Mouse (Mus musculus): ENCODE results near the gene Smim24. TPM values are rescaled to one million over a fixed set of nuclear protein-coding genes. Genes with fewer than 3 reads are reported as not detected.
A peak's percentile ranks its signal among the peaks of the same experiment; 100 is the strongest.

Smim24 gene
- total RNA-seq, 2 experiments from 2014 or later = 0.37 to 0.38 TPM

DNA sequence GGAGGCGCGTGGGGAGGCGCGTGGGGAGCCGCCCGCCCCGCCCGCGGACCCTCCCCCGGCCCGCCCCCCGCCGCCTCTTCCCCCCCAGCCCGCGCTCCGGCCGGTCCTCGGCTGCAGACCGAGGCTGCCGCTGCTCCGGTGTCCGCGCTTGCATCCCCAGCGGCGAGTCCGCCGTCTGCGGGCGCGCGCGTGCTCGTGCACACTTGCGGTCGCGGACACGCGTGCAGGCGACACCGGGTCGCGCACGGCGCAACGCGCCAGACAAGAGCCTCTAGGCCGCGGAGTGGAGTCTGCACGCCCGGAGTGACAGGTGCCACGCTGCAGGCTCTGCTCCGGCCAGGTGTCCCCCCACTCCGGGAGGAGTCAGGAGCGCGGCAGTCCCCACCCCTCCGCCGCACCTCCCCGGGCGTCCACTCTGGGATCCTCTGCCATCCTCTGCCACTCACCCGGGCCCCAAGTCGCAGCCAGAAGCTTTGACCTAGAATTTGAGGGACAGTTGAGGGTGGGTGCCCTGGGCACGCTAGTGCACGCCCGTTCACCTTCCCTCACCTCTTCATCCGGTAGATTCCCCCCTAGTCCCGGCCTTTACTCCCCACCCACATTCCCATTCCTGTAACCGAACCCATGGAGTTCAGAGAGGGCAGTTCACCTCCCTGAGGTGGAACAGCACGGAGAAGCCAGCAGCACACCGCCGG lies 38.1 kb downstream of the Smim24 start:
- peak in 1 of 2 experiments; percentile 63 for DNase-seq
- intact Hi-C loops (cut with DNase I) = no loop called here

DNA sequence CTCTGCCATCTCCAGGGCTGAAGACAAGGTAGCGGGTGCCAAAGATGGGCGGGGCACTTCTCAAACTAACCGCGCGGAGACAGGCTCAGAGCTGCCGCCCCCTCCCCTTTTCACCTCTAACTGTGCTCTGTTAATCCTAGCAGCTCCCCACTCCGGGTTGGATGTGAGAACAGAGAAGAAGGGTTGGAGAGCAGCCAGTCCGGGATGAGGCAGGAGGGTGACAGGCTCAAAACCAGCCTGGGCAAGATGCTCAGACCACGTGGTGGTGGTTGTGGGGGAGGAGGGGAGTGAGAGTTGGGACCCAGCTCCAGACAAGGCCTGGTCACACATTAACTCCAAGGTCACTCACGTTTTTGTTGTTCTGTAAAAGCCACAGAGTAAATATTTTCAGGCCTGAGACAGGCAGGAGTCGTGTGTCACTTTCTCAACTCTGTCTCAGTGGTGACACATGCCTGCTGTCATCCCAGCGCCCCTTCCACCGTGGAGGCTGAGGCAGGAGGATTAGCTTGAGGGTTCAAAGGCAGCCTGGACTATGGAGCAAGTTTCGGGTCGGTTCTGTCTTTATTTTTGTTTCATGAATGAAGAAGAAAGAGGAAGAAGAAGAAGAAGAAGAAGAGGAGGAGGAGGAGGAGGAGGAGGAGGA lies 38.8 kb downstream of the Smim24 start:
- DNase-seq = no peak
- intact Hi-C loops (cut with DNase I) = no loop called here

DNA sequence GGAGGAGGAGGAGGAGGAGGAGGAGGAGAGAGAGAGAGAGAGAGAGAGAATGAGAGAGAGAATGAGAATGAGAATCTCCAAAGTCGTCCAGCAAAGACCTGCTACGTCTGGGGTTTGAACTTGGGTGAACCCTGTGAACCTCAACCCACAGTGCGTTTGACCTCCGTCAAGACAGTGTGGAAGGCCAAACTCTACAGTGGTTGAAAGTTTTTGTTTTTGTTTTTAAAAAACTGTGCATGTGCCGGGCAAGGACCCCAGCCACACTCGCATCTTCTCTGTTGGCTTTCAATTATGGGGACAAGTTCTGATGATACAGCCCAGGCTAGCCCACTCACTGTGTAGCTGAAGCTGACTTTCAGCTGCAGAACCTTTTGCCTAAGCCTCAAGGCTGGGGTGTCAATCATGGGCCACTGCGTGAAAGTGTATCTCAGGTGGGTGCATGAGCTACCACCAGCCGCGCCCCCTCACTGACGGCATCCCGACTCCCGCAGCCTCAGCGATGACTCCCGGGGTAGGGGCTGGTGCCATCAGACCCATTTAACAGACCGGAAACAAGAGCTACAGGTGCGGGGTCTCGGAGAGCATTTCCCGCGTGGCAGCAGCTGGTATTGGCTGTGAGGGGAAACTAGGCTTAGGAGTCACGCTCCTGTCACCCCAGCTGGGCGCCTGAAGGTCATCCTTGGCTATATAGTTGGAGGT lies 39.5 kb downstream of the Smim24 start:
- DNase-seq = no peak
- intact Hi-C loops (cut with DNase I) = no loop called here

DNA sequence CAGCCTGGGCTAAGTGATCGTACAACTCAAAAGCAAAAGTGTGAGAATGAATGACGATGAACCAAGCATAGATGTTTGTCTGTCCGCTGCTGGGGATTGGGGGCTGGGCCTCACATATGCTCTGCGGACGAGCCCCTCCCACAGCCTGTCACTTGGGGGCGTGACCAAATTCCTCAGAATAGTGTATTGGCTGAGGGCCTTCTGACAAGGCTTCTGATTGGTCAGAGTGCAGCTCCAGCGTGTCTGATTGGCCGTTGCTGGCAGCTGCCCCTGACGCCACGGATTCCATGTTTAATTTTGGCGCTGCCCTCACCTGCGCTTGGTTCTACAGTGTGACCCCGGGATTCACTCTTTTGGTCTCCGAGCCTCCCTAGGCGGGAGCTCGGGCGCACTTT lies 40.0 kb downstream of the Smim24 start:
- intact Hi-C loops (cut with DNase I) = no loop called here
- peak; percentile 84 to 91 for DNase-seq

DNA sequence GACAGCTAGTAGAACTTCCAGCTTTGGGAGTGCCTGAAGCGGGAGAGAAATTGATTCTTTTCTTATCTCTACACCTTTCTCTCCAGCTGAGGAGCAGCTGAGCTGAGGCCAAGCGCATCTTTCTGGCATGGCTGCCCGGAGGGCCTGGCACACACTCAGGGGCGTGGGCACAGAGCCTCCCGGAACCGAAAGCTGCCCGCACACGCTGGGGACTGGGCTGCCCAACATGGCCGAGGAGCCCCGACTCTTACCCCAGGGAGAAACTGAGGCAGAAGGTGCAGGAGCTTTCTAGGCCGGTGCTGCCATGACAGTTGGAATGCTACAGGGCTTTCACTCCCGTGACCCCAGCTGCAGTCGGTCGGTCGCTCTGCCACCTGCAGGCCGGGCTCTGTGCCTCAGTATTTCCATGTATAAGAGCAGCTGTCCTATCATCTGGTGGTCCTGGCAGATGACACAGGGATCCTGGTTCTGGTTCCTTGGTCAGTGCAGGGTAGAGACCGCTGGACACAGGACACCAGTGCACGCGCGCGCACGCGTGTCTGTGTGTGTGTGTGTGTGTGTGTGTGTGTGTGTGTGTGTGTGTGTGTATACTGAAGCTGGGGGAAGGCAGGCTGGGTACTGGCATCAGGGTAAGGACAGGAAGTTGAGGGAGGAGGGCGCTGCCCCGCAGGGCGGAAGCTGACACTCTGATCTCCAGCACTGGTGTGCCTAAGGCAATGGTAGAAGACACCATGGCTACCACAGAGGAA lies 40.9 kb downstream of the Smim24 start:
- DNase-seq = peak in 1 of 2 experiments; percentile 66
- intact Hi-C loops (cut with DNase I) = loop anchor here (2.0 kb wide), 1 partner anchor 27 kb away; no protein-coding TSS in a partner anchor

DNA sequence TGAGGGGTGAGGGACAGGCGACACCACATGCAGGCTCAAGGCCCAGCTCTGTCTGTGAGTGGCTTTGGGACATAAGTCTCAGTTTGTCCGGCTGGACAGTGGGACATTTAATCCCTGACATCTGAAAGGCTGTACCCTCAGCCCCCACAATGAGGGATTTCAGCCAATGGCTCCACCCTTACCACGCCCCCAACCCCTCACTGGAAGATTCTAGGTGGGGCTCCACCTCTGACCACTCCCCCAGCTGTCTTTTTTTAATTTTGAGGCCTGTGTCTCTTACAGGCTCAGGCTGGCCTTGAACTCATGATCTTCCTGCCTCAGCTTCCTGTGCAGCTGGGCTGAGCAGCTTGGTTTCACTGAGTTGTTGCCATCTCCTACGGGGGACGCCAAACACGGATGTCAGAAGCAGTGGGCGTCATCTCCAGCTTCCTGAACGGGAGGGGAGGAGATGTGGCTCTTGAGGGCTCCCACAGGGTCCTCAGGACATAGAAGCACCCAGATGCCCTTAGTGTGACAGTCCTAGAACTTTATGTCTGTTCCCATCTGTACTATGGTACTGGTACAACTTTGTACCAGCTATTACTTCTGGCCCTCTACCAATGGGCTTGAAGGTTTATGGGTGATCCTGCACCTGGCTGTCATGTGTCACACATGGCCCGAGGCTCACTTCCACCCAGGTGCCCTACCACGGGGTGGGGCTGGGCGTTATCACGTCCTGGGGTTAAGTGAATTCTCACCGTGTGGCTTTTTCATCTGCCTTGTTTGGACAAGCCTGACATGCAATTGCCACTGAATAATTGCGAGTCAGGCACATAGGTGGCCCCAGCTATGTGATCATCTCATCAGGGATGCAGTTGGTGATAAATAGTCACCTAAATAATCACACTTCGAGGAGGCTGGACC lies 41.8 kb downstream of the Smim24 start:
- intact Hi-C loops (cut with DNase I) = loop anchor here (2.0 kb wide), 1 partner anchor 28 kb away; no protein-coding TSS in a partner anchor
- peak in 1 of 2 experiments; percentile 17 for DNase-seq

DNA sequence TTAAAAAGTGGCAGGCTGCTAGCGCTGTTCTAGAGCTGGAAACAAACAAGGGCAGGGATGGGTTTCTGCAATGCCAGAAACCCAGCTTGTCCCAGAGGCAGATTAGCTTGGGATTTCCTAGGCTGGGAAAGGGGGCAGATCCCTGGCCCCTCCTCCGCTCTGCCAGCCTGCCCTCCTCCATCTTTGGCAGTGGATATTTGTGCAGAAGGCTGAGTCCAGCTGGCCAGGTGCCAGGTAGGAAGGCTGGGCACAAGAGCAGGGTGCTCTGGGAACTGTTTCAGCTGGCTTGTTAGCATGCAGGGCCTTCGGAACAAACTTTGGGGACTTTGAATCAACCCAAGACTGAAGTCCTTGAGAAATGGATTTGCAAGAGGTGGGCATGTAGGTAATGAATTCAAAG lies 42.6 kb downstream of the Smim24 start:
- intact Hi-C loops (cut with DNase I) = loop anchor here (2.0 kb wide), 1 partner anchor 29 kb away; no protein-coding TSS in a partner anchor

DNA sequence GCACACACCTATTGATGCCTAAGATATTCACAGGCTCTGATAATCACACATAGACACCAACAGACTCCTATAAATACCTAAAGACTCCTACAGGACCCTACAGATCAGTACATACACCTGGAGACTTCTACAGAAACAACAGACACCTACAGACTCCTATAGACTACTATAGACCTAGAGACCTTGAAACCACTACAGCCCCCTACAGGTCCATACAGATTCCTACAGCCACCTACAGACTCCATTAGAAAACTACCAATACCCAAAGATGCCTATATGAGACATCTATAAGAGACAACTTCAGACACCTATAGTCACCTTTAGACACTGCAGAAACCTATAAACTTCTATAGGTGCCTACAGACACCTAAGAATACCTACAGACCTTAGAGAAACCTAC lies 48.2 kb downstream of the Smim24 start:
- intact Hi-C loops (cut with DNase I) = no loop called here
- no peak for DNase-seq

More for the DNA sequence above, 42.6 kb downstream of the Smim24 start:
- DNase-seq = peak; percentile 55 to 66

Small RNAs within 50 kb of the gene (microRNA-seq; reads per million reads assigned to microRNA genes)
- gene Mir1191b = 1.5 to 2.1 reads per million in 2 experiments
- 0 to 0.74 reads per million in 2 experiments for gene Mir6913

Other genes with a start within 250 kb of the Smim24 start
- 10 to 100 TPM; 14.0 to 16.3 TPM for gene Pias4, start 225.1 kb upstream of the Smim24 start, total RNA-seq (2021)
- 100 to 1,000 TPM; 880 to 957 TPM for gene Eef2, start 216.4 kb upstream of the Smim24 start, total RNA-seq (2021)
- gene Dapk3, start 210.0 kb upstream of the Smim24 start, total RNA-seq (2021) = 10 to 100 TPM; 21.1 to 23.9 TPM
- gene 4930442H23Rik, start 209.2 kb upstream of the Smim24 start, total RNA-seq (2021) = not detected
- gene Nmrk2, start 191.0 kb upstream of the Smim24 start, total RNA-seq (2021) = 10 to 100 TPM; 44.9 to 76.8 TPM
- gene Atcay, start 162.2 kb upstream of the Smim24 start, total RNA-seq (2021) = not detected
- 1 to 10 TPM; 1.9 TPM for gene Zfr2, start 159.9 kb upstream of the Smim24 start, total RNA-seq (2021)
- gene Matk, start 140.1 kb upstream of the Smim24 start, total RNA-seq (2021) = under 1 TPM in 1 of 2 experiments, not detected in 1; 0.22 TPM
- 10 to 100 TPM; 90.6 to 91.0 TPM for gene Mrpl54, start 126.1 kb upstream of the Smim24 start, total RNA-seq (2021)
- 100 to 1,000 TPM in 1 of 2 experiments, 10 to 100 TPM in 1; 98.5 to 102 TPM for gene Apba3, start 126.1 kb upstream of the Smim24 start, total RNA-seq (2021)
- gene Tjp3, start 101.5 kb upstream of the Smim24 start, total RNA-seq (2021) = not detected
- 10 to 100 TPM; 21.4 to 23.2 TPM for gene Pip5k1c, start 100.1 kb upstream of the Smim24 start, total RNA-seq (2021)
- 10 to 100 TPM in 1 of 2 experiments, 1 to 10 TPM in 1; 7.6 to 10.2 TPM for gene Cactin, start 71.9 kb upstream of the Smim24 start, total RNA-seq (2021)
- under 1 TPM; 0.87 to 0.99 TPM for gene Tbxa2r, start 64.3 kb upstream of the Smim24 start, total RNA-seq (2021)
- gene Gipc3, start 49.8 kb upstream of the Smim24 start, total RNA-seq (2021) = 1 to 10 TPM; 1.1 to 1.3 TPM
- 10 to 100 TPM; 19.7 to 20.9 TPM for gene Hmg20b, start 42.6 kb upstream of the Smim24 start, total RNA-seq (2021)
- 1 to 10 TPM; 2.2 to 2.6 TPM for gene Mfsd12, start 35.6 kb upstream of the Smim24 start, total RNA-seq (2021)
- under 1 TPM; 0.37 to 0.41 TPM for gene 4930404N11Rik, start 27.2 kb upstream of the Smim24 start, total RNA-seq (2021)
- gene Fzr1, start 14.5 kb upstream of the Smim24 start, total RNA-seq (2021) = 10 to 100 TPM; 14.2 to 15.9 TPM
- 10 to 100 TPM; 36.5 to 42.5 TPM for gene Dohh, start 8.6 kb upstream of the Smim24 start, total RNA-seq (2021)
- gene Gm48551, start 8.6 kb upstream of the Smim24 start, total RNA-seq (2021) = 1 to 10 TPM in 1 of 2 experiments, under 1 TPM in 1; 0.89 to 1.2 TPM
- gene Gm48552, start 4.0 kb upstream of the Smim24 start, total RNA-seq (2021) = under 1 TPM; 0.59 to 0.77 TPM
- 100 to 1,000 TPM; 219 to 237 TPM for gene Nfic, start 62.6 kb downstream of the Smim24 start, total RNA-seq (2021)
- gene Celf5, start 89.7 kb downstream of the Smim24 start, total RNA-seq (2021) = not detected
- gene Ncln, start 103.3 kb downstream of the Smim24 start, total RNA-seq (2021) = 10 to 100 TPM; 42.1 to 44.9 TPM
- 1 to 10 TPM in 1 of 2 experiments, under 1 TPM in 1; 0.46 to 1.5 TPM for gene S1pr4, start 107.1 kb downstream of the Smim24 start, total RNA-seq (2021)
- under 1 TPM in 1 of 2 experiments, not detected in 1; 0.20 TPM for gene Gna15, start 131.2 kb downstream of the Smim24 start, total RNA-seq (2021)
- gene Gna11, start 152.1 kb downstream of the Smim24 start, total RNA-seq (2021) = 10 to 100 TPM; 23.6 TPM
- 100 to 1,000 TPM; 847 to 848 TPM for gene Aes, start 166.4 kb downstream of the Smim24 start, total RNA-seq (2021)
- 1 to 10 TPM; 4.4 to 4.7 TPM for gene Tle2, start 181.5 kb downstream of the Smim24 start, total RNA-seq (2021)
- 1 to 10 TPM; 4.2 to 4.9 TPM for gene Tle6, start 208.0 kb downstream of the Smim24 start, total RNA-seq (2021)
- 1 to 10 TPM; 2.3 TPM for gene BC025920, start 213.2 kb downstream of the Smim24 start, total RNA-seq (2021)
- 1 to 10 TPM; 3.5 to 4.1 TPM for gene Sirt6, start 234.7 kb downstream of the Smim24 start, total RNA-seq (2021)
- gene Ankrd24, start 235.5 kb downstream of the Smim24 start, total RNA-seq (2021) = 1 to 10 TPM; 7.0 to 8.7 TPM

Data from gastrocnemius, postnatal 36 days (tissue).